Mouse (Mus musculus) spleen, adult 2 months (tissue): ENCODE measurements around the gene Txnrd2. TPM values are rescaled to one million over a fixed set of nuclear protein-coding genes. Genes with fewer than 3 reads are reported as not detected.

Source experiments
- DNase-seq, 2 experiments: peaks; one replicate each; pipeline versions ENCODE4 v3.0.0 to v3.0.0-alpha.2; 2012 to 2021; ENCODE audit warnings: low spot score in 2 of 2, low read depth in 1 of 2
- H3K27ac ChIP-seq: fragments of 200-500 bp; 2 replicates; pipeline ENCODE4 v1.5.1; 2012; ENCODE audit warnings: low read length, inconsistent platforms; ENCODE audit not compliant: insufficient read depth
- H3K27me3 ChIP-seq: fragments of 200-500 bp; 2 replicates; pipeline ENCODE4 v1.6.1; 2012; ENCODE audit warnings: mild to moderate bottlenecking, moderate library complexity, low read length, inconsistent platforms; ENCODE audit not compliant: control insufficient read depth, insufficient read depth
- H3K36me3 ChIP-seq: fragments of 200-500 bp; 2 replicates; pipeline ENCODE4 v1.6.1; 2012; ENCODE audit warnings: mild to moderate bottlenecking, low read length, inconsistent platforms; ENCODE audit not compliant: control insufficient read depth, insufficient read depth
- H3K4me1 ChIP-seq: fragments of 200-500 bp; 2 replicates; pipeline ENCODE4 v1.6.1; 2011; ENCODE audit warnings: inconsistent platforms; ENCODE audit not compliant: control insufficient read depth, insufficient read depth, insufficient read length
- H3K4me3 ChIP-seq: fragments of 200-500 bp; 2 replicates; pipeline ENCODE4 v1.5.1; 2011; ENCODE audit warnings: mild to moderate bottlenecking, inconsistent platforms; ENCODE audit not compliant: insufficient read depth, insufficient read length; ENCODE audit errors: extremely low read depth
- CTCF ChIP-seq: fragments of 200-500 bp; IDR thresholded peaks from 2 replicates; pipeline ENCODE4 v1.5.1; 2011; ENCODE audit warnings: mild to moderate bottlenecking, inconsistent platforms; ENCODE audit not compliant: insufficient read depth, insufficient read length, insufficient replicate concordance; ENCODE audit errors: extremely low read depth
- POLR2A ChIP-seq: fragments of 200-500 bp; IDR thresholded peaks from 2 replicates; pipeline ENCODE4 v1.6.1; 2011; ENCODE audit warnings: low read depth, low read length, inconsistent platforms
- WGBS: fragments of 180-500 bp; shearing (Covaris S2); methylation state at CpG from one replicate; pipeline ENCODE4 v1.1.7; 2018; 5-methylcytosine and 5-hydroxymethylcytosine counted together
- polyA plus RNA-seq: library from polyadenylated mRNA; depleted of rRNA; stranded (reverse); fragments of >200 nt; gene quantifications from 2 replicates; pipeline ENCODE4 v1.2.3, GENCODE M21; 2012

The Txnrd2 gene
- polyA plus RNA-seq, 1 experiment = 29.0 TPM

DNA sequence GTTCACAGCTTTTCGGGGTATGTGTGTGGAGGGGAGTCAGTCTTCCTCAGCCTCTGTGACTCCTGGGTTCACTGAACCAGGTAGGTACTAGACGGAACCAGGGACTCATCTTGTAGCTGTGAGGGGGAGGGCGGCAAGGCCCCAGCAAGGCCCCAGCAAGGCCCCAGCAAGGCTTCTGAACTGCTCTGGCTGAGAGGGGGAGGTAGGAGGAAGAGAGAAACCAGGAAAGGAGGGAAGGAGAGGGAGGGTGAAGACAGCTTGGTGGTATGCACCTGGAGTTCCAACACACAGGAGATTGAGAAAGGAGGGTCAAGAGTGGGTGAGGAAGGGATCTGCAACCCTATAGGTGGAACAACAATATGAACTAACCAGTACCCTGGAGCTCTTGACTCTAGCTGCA lies 9.3 kb upstream of the Txnrd2 start:
- no peaks in the 10 kb centered on the region for H3K27me3 ChIP-seq
- no peak for TF ChIP-seq POLR2A
- TF ChIP-seq CTCF = no peak
- WGBS = 90% methylated on average over 3 of the region's 3 CpGs
- H3K36me3 ChIP-seq = 0 out of 2 replicates have a peak, but pooled peaks cover 2% of the 10 kb centered on the region
- H3K27ac ChIP-seq = peak overlapping the region; percentile 63; the same call in 1 of the 2 replicates
- no peak overlapping the region for H3K4me3 ChIP-seq
- H3K4me1 ChIP-seq = peaks cover 11% of the 10 kb centered on the region
- DNase-seq = no peak

DNA sequence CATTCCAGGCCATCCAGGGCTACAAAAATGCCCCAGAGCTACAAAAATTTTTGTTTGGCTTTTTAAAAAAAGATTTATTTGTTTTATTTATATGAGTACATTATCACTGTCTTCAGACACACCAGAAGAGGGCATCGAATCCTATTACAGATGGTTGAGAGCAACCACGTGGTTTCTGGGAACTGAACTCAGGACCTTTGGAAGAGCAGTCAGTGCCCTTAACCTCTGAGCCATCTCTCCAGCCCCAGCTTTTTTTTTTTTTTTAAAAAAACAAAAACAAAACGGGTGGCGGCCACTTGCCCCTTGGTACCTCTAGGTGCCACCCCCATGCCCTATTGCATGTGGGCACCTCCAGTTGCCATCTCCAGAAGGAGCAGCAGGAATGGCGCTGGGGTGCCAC lies 8.7 kb upstream of the Txnrd2 start:
- Histone ChIP-seq H3K4me3 (no peak overlapping the region), H3K36me3 (0 out of 2 replicates have a peak, but pooled peaks cover 2% of the 10 kb centered on the region), H3K27ac (no peak overlapping the region), H3K4me1 (peaks cover 9% of the 10 kb centered on the region; the same call in 1 of the 2 replicates), H3K27me3 (no peaks in the 10 kb centered on the region)
- 91% methylated on average over 5 of the region's 5 CpGs for WGBS
- DNase-seq = no peak
- no peak for TF ChIP-seq CTCF
- no peak for TF ChIP-seq POLR2A

DNA sequence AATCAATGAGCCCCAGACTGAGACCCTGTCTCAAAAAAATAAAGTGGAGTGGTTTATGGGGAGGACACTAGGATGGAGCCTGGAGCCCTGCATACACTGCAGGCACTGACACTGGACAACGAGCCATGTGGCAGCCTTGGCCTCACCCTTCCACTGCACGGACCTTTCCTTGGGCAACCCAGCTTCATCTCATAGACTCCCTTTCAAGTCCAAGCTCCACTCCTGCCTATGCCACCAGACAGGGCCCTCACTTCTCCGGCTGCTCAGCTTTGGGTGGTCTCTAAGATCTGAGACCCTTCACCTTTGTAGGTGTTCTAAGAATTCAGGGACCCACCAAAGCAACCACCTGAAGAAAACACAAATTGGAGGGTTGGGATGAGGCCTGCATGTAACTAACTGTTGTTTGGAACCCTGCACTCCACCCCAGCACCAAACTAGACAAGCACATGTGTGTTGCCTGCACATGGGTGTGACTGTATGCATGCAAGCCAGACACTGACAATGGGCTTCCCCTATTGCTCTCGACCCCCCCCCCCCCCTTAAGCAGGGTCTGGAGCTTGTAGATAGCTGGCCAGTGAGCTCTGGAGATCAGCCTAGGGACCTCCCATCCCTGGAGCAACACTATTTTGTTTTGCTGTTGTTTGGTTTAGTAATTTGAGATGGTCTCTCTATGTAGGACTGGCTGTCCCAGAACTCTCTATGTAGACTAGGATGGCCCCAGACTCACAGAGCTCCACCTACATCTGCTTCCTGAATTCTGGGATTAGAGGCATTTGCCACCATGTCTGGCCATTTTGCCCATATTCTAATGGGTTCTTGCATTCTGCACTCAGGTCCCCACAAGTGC lies 7.2 kb upstream of the Txnrd2 start:
- Histone ChIP-seq H3K36me3 (0 out of 2 replicates have a peak, but pooled peaks cover 2% of the 10 kb centered on the region), H3K4me3 (no peak overlapping the region), H3K27me3 (no peaks in the 10 kb centered on the region), H3K27ac (no peak overlapping the region), H3K4me1 (peaks cover 2% of the 10 kb centered on the region; the same call in 1 of the 2 replicates)
- TF ChIP-seq CTCF = no peak
- TF ChIP-seq POLR2A = no peak
- WGBS = 78% methylated on average over 4 of the region's 4 CpGs
- no peak for DNase-seq

DNA sequence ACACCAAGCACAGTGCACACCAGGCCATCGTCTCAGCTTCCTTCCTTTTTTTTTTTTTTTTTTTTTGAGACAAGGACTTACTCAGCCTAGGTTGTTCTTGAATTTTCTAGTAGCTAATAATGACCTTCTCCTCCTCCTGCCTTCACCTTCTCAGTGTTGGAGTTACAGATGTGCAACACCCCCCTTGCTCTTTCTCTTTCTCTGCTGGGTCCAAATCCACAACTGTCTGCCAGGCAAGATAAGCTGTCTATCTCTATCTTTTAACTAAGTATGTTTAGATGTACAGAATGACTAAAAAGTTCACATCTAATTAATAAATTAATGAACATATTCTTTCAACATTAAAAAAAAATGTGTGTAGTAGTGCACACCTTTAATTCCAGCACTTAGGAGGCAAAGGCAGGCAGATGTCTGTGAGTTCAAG lies 6.6 kb upstream of the Txnrd2 start:
- Histone ChIP-seq H3K4me3 (no peak overlapping the region), H3K27me3 (no peaks in the 10 kb centered on the region), H3K4me1 (peaks cover 2% of the 10 kb centered on the region; the same call in 1 of the 2 replicates), H3K27ac (no peak overlapping the region), H3K36me3 (0 out of 2 replicates have a peak, but pooled peaks cover 2% of the 10 kb centered on the region)
- no peak for DNase-seq
- TF ChIP-seq POLR2A (no peak), CTCF (no peak)
- 45% methylated on average over 1 of the region's 1 CpGs for WGBS

DNA sequence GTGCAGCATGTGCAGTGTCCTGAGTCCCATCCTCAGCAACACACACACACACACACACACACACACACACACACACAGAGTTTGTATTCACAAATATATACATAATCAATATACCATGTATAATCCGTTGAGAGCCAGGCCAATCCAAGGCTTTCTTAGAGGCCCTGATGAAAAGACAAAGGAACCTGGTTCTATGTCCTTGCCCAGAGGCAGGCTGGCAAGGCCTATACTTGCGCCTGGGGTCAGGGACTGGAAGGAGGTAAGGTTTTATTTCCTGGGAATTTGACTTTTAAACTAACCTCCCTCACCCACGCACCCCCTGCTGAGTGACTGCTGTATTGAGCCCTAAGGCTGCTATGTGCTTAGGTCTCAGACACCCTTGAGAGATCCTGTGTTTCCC lies 5.6 kb upstream of the Txnrd2 start:
- no peak overlapping the region for H3K27ac ChIP-seq
- no peak for DNase-seq
- no peaks in the 10 kb centered on the region for H3K27me3 ChIP-seq
- 86% methylated on average over 3 of the region's 3 CpGs for WGBS
- TF ChIP-seq POLR2A (no peak), CTCF (no peak)
- H3K4me1 ChIP-seq = peaks cover 5% of the 10 kb centered on the region; the same call in 1 of the 2 replicates
- H3K36me3 ChIP-seq = 0 out of 2 replicates have a peak, but pooled peaks cover 2% of the 10 kb centered on the region
- no peak overlapping the region for H3K4me3 ChIP-seq

DNA sequence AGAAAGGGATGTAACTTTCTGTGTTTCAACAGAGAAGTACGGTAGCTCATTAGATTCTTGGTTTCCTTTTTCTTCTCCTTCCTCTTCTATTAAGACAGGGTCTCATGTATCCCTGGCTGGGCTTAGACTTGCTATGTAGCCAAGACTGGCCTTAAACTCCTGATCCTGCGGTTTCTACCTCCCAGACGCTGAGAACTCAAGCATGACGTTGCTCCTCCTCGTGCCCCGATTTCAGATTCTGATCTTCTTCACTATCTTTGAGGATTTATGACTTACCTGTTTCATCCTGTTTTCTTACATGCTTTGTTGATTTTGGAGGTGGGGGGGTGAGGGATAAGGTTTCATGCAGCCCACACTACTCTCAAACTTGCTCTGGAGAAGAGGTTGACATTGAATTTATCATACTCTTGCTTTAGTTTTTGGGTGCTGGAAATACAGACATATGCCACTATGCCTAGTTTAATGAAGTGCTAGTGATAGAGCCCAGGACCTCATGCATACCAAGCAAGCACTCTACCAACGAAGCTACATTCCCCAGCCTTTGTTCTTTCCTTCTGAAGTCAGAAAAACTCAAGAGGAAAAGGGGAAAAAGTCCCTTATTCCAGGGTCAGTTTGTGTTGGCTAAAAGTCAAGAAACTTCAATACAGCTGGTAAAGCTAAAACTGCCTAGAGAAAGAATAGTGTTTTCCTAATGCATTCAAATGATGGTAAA lies 2.8 kb upstream of the Txnrd2 start:
- Histone ChIP-seq H3K36me3 (0 out of 2 replicates have a peak, but pooled peaks cover 2% of the 10 kb centered on the region), H3K27me3 (no peaks in the 10 kb centered on the region), H3K27ac (no peak overlapping the region), H3K4me3 (no peak overlapping the region), H3K4me1 (peaks cover 10% of the 10 kb centered on the region; the same call in 1 of the 2 replicates)
- WGBS = 89% methylated on average over 7 of the region's 7 CpGs
- TF ChIP-seq CTCF (no peak), POLR2A (no peak)
- no peak for DNase-seq
